Mouse (Mus musculus): Measurements from ENCODE around the gene Tecpr2.

Gene Tecpr2

GRCm38 (mm10) chr12:110975385-110975784, 86.3 kb downstream of the Tecpr2 start:
- ATAC-seq (ENCODE audit: insufficient number of reproducible peaks, low FRiP score, low TSS enrichment): no peak

- ATAC-seq (ENCODE audit: insufficient number of reproducible peaks, low FRiP score, low TSS enrichment): no peak
These were observed 86.9 kb downstream of the Tecpr2 start for GRCm38 (mm10) chr12:110975838-110976468.

GRCm38 (mm10) chr12:110976589-110977344, 87.7 kb downstream of the Tecpr2 start:
- ATAC-seq (ENCODE audit: insufficient number of reproducible peaks, low FRiP score, low TSS enrichment): no peak

GRCm38 (mm10) chr12:110977345-110977733, 88.3 kb downstream of the Tecpr2 start:
- ATAC-seq (ENCODE audit: insufficient number of reproducible peaks, low FRiP score, low TSS enrichment): no peak

GRCm38 (mm10) chr12:110977896-110978606, 89.0 kb downstream of the Tecpr2 start:
- 0 out of 2 replicates have a peak, but pooled peaks have one; percentile 14 for ATAC-seq (ENCODE audit: insufficient number of reproducible peaks, low FRiP score, low TSS enrichment)

- peak; percentile 86 for ATAC-seq (ENCODE audit: insufficient number of reproducible peaks, low FRiP score, low TSS enrichment)
These were observed 89.7 kb downstream of the Tecpr2 start, which contains the start of gene Ankrd9 for GRCm38 (mm10) chr12:110978607-110979406. Ankrd9 (minus strand) TSS chr12:110979040.

- no peak for ATAC-seq (ENCODE audit: insufficient number of reproducible peaks, low FRiP score, low TSS enrichment)
These were observed 90.7 kb downstream of the Tecpr2 start for GRCm38 (mm10) chr12:110979808-110980207.

GRCm38 (mm10) chr12:110981736-110982135, 92.7 kb downstream of the Tecpr2 start:
- no peak for ATAC-seq (ENCODE audit: insufficient number of reproducible peaks, low FRiP score, low TSS enrichment)

- ATAC-seq (ENCODE audit: insufficient number of reproducible peaks, low FRiP score, low TSS enrichment): no peak
These were observed 94.0 kb downstream of the Tecpr2 start for GRCm38 (mm10) chr12:110983083-110983482.

GRCm38 (mm10) chr12:110983714-110984113, 94.7 kb downstream of the Tecpr2 start:
- ATAC-seq (ENCODE audit: insufficient number of reproducible peaks, low FRiP score, low TSS enrichment): no peak

GRCm38 (mm10) chr12:110984598-110984997, 95.5 kb downstream of the Tecpr2 start:
- ATAC-seq (ENCODE audit: insufficient number of reproducible peaks, low FRiP score, low TSS enrichment): no peak

GRCm38 (mm10) chr12:110985141-110985540, 96.1 kb downstream of the Tecpr2 start:
- no peak for ATAC-seq (ENCODE audit: insufficient number of reproducible peaks, low FRiP score, low TSS enrichment)

GRCm38 (mm10) chr12:110986536-110987425, 97.7 kb downstream of the Tecpr2 start:
- ATAC-seq (ENCODE audit: insufficient number of reproducible peaks, low FRiP score, low TSS enrichment): no peak

- ATAC-seq (ENCODE audit: insufficient number of reproducible peaks, low FRiP score, low TSS enrichment): no peak
These were observed 100.3 kb downstream of the Tecpr2 start for GRCm38 (mm10) chr12:110989409-110989808.

GRCm38 (mm10) chr12:110990500-110990899, 101.4 kb downstream of the Tecpr2 start:
- ATAC-seq (ENCODE audit: insufficient number of reproducible peaks, low FRiP score, low TSS enrichment): no peak

- ATAC-seq (ENCODE audit: insufficient number of reproducible peaks, low FRiP score, low TSS enrichment): peak; percentile 41; the same call in 1 of the 2 replicates
These were observed 102.5 kb downstream of the Tecpr2 start for GRCm38 (mm10) chr12:110991361-110992127.

- peak; percentile 84 for ATAC-seq (ENCODE audit: insufficient number of reproducible peaks, low FRiP score, low TSS enrichment)
These were observed 103.1 kb downstream of the Tecpr2 start for GRCm38 (mm10) chr12:110992128-110992553.

GRCm38 (mm10) chr12:110992771-110993170, 103.7 kb downstream of the Tecpr2 start:
- ATAC-seq (ENCODE audit: insufficient number of reproducible peaks, low FRiP score, low TSS enrichment): 0 out of 2 replicates have a peak, but pooled peaks have one; percentile 32
